Mouse (Mus musculus) embryo, embryonic 9.5 days (tissue): Measurements from ENCODE around the gene Tmem132c.

Experiments used
- DNase-seq: peaks from one replicate; pipeline ENCODE4 v3.0.0-alpha.2; 2017; ENCODE audit errors: extremely low spot score

Gene Tmem132c

DNA sequence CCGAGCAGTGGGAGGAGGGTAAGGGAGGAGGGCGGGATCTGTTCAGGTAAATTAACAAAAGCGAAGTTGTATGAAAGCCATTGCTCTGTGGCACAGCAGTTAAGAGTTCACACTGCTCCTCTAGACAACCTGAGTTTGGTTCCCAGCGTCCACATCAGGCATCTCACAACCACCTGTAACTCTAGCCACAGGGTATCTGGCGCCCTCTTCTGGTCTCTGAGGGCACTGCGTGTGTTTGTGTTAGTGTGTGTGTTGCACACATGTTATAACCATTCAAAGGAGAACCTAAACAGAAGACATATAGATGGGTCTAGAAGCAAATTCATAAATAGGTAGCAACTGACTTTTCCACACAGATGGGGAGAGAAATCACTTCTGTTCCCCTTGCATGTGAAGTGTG lies 245.6 kb downstream of the Tmem132c start:
- DNase-seq: no peak

DNA sequence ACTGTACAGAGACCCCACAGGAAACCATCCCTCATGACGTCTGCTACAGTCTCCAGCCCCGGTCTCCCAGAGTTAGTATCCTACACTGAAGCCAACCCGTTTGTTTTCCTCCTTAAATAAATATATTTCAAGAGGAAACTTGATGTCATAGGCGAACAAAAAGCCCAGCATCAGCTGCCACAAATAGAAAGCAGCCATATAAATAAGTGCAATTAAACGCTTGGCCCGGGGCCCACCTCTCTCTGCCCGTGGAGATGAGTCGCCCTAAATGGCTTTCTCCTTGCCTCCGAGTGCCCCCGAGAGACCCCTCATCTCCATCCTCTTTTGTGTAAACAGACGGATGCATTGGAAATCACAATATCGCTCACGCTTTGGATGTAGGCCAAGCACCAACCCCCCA lies 247.1 kb downstream of the Tmem132c start:
- DNase-seq: no peak

DNA sequence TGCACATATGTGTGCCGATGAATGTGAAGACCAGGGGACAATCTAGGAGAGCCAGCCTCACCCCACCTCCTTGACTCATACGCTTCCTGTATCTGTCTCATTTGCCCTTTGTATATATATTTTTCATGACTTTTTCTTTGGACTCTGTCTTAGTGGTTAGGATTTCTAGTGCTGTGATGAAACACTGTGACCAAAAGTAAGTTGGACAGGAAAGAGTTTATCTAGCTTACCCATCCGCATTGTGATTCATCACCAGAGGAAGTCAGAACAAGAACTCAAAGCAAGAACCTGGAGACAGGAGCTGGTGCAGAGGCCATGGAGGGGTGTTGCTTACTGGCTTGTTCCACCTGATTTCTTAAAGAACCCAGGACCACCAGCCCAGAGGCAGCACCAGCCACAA lies 250.1 kb downstream of the Tmem132c start:
- DNase-seq: no peak

DNA sequence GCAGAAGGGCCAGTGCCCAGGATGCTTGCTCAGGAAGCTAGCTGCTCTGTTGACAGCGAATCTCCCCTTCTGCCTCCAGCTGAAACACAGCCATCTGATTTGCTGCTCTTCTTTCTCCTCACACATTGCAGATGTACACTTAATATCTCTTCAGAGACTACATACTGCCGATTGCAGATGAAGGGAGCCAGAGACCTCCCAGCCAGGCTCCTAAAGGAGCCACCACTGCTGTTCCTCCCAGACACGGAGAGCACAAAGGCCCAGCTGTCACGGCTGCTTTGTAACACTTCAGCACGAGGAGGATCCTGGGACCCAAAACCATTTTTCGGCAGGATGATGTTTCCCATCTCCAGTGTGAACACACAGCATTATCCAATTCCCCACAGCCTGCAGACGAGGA lies 255.3 kb downstream of the Tmem132c start:
- DNase-seq: no peak

DNA sequence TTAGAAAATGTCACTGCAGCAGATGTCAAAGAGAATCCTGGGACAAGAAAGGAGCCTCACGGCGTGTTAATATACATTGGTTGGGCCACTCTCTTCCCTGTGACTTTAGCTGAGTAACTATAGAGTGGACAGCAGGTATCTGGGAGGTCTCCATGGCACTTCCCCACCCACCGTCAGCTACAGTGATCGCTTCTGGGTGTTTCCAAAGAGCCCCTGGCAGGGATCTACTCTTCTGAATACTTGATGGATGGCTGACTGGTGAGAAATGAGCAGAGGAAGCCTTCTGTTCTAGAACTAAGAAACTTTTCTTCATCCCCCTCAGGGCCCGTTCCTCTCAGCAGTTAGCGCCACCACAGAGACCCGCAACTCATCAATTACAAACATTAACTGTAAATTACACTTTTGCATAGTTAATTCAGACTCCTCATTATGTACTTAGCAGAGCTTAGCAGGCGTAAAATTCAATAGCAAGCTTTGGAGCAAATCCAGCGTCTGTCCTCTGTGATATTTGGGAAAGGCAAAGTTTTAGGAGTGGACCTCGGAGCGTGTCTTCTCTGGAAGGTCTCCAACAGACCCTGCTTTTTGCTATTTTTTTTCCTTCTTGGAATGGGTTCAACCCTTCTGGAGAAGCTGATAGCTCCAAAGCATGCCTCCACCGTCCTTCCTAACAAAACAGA lies 257.7 kb downstream of the Tmem132c start:
- DNase-seq: no peak

DNA sequence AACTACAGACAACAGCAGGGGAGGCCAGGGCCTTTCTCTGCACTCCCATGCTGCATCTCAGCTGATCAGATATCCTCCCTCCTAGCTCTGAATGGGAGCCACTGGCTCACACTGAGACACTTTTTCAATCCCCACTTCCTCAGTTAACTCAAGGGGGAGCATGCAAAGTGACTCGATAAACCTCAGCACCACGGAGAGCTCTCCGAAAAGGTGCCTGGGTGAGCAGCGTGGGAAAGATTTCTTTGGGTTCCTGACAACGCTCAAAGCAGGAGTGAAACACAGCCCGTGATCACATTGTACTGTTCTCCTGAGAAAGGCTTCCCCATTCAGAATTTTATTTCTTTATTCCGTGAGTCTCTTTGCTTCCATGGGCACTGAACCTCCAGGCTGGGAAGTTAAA lies 261.2 kb downstream of the Tmem132c start:
- DNase-seq: no peak

DNA sequence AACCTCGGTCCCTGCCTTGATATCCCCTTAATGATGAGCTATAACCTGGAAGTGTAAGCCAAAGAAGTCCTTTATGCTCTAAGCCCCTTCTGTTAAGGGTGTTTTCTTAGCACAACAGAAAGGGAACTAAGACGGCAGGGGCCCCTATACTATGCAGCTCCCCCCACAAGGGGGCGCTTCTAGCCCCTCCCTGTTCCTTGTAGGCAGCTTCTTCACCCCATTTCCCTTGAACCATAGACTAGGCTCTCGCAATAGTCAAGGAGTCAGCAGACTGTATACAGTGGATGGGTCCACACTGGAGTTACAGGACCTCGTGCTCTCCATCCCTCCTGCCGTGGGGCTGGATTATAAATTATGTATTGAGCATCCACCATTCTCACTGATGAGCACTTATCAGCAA lies 264.1 kb downstream of the Tmem132c start:
- DNase-seq: no peak

DNA sequence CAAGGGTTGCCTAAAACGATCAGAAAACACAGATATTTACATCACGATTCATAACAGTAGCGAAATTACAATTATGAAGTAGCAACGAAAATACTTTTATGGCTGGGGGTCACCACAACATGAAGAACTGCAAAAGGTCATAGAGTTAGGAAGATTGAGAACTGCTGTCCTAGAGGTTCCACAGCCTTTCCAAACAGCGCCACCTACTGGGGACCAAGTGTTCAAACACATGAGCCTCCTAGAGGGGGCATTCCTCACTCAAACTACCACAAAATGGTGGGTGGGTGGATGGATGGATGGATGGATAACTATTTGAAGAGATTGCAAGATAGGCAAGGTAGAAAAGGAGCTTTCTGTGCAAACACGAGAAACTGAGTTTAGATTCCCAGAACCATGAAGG lies 270.0 kb downstream of the Tmem132c start:
- DNase-seq: no peak

DNA sequence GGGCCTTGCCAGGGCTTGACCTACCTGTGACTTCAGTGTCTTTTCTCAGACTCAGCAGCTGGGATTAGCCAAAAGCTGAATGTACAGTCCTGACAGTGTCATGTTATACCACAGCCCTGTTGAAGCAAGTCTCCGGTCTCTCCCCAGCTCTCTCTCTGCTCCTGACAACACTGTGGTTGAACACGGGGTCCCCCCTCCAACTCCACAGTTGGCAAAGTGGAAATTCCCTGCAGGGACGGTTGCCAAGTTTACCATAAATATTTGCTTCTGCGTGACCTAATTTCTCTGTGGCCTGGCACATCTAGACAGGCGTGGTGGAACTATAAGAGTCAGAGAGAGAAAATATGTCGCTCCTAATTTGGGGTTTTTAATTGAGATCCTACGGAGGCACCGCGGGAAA lies 274.4 kb downstream of the Tmem132c start:
- no peak for DNase-seq

DNA sequence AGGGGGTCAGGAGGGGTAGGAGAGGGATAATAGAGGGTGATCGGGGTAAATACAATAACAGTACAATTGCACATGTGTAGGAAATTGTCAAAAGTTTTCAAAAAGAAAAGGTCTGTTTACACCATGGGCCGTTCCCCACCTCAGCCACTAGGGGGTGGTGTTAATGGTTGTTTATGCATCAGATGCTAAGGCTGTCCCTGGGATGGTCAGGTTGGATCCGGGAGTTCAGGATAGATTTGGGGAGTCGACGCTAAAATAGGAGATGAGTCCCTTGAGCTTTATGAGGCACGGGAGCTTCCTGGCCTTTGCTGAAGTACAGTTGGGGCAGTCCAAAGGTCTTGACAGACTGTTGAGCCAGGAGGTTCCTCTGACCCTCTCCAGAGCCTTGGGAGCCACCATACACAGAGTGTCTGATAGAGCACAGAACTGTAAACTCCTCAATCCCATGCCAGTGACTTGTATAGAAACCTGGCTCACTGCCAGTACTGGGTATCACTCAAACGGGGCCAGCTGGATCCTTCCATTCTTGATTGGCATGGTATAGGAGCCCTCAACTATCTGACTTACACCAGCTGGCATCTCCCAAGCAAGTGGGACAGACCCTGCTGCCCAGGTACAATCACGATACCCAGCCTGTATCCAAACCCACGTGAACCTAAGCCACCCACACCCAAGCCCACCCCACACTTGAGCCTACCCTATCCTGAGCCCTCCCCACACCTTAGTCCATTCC lies 281.3 kb downstream of the Tmem132c start:
- peak; percentile 12 for DNase-seq

DNA sequence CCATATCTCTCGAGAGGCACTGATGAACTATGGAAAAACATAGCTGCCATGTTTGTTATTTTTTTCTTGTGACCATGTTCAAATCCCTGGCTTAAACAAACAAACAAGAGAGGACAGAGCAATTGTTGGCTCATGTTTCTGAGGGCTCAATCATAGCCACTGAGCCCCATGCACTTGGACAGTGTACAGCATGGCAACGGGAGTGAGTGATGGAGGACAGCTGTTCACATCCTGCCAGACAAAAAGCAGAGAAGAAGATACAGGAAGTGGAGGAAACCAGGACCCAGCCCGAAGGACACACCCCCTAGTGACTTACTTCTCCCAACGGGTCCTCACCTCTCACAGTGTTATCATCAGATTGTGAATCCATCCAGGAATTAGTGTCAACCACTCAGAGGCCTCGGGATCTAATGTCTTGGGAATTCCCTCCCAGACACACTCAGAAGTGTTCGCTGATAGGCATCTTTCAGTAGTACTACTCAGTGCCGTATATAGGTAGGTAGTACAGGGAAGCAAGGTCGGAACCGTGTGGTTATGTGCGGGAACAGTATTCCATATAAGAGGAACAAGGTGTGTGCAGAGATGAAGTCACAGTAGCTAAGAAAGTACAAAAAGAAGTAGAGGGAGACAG lies 285.9 kb downstream of the Tmem132c start:
- DNase-seq: no peak

DNA sequence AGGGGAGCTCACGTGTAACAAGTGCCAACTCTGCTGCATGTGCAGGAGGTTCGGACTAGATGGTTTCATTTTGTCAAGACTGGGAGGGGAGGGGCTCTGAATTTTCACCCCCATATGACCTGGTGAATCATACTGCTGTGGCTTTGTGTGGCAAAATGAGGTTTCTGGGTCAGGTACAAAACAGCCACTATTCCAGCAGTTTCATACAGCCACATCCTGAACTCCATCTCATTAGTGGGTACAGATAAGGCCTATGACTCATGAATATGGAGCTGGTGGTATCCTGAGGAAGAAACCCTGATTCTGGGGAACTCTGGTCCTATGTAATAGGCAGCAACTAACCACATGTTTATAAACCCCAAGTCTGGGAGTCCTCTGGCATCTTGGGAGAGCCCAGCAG lies 295.9 kb downstream of the Tmem132c start:
- no peak for DNase-seq

DNA sequence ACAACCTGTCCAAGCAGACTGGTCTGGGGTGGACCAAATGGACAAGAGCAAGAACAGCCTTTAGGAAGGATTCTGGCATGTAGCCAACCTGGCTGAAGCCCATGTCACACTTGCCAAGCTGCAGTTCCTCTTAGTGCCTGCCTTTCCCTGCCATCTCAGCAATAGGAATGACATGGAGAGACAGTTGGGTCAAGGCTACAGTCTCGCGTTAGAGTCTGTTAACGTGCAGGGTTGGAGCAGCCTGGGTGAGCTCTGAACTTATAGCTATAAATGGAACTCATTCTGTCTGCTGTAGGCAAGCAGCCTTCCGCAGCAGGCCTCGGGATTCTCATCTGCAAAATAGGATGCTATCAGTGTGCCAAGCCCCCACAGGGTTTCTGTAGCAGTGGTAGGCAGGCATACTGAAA lies 305.0 kb downstream of the Tmem132c start:
- DNase-seq: no peak

DNA sequence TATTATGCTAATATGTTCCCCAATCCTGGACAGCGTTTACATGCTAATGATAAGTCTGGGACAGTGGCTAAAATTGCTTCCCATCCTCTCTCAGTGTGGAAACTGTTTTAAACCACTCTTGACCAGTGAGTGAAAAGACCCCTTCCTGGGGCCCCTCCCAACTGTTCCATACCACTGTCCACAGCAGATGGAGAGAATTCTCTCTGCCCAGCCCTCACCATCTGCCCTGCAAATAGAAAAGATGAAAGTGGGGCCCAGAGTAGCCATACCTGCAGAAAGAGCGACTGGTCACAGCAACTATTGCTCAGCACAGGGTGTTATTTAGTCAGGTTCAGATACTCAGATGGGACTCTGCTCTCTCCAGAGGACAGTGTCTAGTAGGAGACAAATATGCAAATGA lies 306.5 kb downstream of the Tmem132c start:
- DNase-seq: no peak

DNA sequence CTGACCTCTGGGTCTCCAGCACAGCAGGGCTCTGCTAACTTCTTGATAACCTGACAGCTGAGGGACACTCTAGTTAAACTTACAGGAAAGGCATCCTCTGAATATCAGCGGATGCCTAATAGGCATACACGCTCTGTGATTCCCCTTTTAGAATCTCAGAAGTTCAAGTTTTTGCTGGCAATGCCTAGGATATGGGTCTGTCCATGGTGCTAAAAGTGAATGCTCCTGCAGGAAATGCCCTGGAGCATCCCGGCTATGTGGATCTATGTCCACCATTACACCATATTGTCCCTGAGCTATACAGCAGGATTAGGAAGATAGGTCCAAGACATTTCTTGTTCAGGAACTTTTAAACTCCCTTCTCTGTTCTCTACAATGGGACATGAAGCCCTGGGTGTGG lies 319.5 kb downstream of the Tmem132c start:
- DNase-seq: no peak

DNA sequence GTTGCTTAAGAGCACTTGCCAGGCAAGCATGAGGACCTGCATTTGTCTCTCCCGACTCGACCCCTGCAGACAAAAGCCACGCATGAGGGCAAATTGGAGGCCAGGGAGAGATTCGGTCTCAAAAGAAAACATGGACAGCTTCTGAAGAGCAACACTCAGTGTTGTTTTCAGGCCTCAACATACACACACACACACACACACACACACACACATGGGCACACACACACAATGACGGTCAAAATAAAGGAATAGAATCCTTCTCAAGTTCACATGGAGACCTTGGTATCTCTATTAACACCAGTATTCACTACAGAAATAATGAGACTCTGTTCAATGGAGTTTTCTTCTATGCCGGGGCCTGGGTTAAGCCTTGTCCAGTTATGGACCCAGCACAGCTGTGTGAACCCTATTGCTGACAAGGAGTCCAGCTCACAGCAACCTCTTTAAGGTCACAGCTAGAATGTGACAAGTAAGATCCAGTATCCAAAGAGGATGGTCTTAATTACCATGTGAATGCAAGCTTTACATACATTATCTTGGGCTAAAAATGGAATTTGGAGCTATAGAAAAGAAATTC lies 325.6 kb downstream of the Tmem132c start:
- DNase-seq: no peak

DNA sequence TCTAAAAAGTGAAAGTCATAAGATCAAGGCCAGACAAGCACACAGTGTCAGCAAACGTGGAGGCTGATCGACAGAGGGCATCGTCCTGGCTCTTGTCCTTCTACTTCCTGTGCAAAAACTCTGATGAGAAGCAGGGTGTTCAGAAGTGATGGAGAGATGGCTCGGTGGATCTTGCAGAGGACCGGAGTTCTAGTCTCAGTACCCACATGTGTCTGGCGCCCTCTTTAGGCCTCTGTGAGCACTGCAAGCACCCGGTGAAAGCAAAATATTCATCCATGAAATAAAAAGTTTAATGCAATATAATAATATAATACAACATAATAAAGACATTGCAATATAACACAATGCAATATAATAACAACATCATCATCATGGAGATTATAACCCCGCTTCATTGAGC lies 335.8 kb downstream of the Tmem132c start:
- peak; percentile 22 for DNase-seq

DNA sequence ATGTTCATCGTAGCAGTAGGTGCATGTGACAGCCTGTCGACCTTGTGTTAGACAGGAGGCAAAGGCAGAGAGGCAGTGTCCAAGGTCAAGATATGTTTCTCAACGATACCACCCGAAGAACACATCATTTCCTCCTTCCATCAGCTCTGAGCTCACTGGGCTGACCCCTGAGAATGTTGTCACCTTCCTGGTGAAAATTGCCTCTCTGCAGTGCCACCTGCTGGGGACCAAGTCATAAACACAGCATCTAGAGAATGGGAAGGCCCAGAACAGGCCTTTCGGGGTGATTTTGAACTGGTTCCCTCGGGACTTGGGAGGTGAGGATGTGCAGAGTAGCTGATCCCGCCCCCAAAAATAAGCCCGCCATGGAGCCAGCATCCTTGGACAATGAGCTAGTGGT lies 342.1 kb downstream of the Tmem132c start:
- no peak for DNase-seq

DNA sequence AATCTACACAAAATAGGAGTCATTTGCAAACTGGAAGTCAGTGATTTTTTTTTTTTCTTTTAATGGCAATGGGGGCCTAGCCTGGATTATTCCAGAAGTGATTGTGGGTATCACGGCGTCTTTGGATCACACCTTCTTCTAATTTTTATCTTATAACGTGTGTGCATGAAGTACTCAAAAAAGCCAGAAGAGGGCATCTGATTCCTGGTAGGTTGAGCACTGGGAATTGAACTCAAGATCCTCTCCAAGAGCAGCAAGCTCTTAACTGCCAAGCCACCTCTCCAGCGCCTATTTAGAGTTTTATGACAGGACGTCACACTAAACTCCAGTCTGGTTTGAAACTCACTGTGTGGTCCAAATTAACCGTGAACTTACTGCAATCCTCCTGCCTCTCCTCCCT lies 346.2 kb downstream of the Tmem132c start:
- DNase-seq: no peak

DNA sequence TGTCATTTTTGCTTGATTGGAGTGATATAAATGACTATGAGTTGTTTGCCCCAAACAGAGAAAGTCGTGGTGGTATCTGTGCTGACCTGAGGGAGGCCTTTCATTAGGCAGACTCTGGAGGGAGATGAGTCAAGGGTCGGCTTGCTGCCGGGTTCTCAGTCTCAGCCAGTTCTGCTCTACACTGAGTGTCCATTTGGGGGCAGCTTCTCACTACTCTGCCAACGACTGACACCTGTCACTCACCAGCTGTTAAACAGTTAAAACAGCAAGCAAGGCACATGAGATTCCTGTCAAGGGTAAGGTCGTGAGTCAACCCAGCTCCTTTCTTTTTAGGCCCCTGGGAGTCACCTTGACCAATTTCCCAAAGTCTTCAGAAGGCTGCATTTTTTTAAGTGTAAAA lies 350.8 kb downstream of the Tmem132c start:
- DNase-seq: no peak

DNA sequence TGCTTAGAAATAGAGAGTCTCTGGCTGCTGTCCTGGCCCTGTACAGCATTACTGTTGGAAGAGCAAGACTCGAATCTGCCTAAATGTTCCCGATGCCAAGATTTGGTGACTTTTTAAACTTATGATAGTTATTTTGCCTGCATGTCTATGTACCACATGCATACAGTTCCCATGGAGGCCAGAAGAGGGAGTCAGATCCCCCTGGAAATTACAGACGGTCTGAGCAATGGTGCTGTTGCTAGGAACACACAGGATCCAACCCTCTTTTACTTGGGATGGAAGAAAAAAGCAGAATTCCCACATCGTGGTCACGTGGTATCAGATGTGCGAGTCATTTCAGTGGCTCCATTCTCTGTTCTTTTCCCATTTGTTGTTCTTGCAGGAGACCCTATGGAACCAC lies 351.2 kb downstream of the Tmem132c start:
- no peak for DNase-seq

DNA sequence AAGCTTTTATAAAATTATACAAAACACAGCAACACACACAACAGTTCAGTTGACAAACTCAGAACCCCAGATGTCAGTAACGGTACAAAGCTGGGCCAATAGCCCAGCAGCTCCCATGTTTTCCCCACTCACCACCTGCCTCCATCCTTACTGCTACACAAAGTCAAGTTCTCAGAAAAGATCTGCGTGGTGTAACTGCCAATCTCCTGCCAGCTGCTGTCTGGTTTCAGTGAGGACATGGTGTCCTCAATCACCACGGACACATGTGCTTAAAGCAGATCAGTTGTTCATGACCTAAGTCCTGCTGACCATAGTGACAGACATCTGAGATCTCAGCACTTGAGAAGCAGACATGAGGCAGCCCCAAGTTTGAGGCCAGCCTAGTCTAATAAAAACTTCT lies 354.1 kb downstream of the Tmem132c start:
- no peak for DNase-seq

DNA sequence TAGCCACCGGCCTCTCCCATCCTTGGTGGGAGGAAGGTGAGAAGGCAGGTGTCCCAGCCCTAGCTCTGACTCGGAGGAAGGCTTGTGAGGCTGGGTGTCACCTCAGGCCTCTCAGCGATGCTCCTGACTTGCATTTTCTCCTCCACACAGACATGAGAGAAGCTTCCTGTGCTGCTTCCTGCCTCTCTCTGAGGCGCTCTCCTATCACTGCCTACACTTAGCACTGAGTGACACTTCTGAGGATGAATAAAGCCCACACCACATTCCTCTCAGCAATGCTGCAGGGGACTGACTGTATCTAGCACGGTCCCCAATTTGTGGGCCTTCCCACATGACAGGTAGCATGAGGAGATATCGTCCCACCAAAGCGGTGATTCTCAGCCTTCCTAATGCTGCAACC lies 355.3 kb downstream of the Tmem132c start:
- no peak for DNase-seq
